Mouse (Mus musculus): Measurements from ENCODE around the gene Npl.
"Not testable (repeated sequence)": the region's sequence is repeated elsewhere in the genome, so short reads cannot be mapped to it uniquely, and the experiment has no call there.

Gene Npl

GRCm38 (mm10) chr1:153489132-153489531, 60.7 kb downstream of the Npl start:
- no peak for DNase-seq (ENCODE audit: low spot score)

GRCm38 (mm10) chr1:153487500-153487879, 62.4 kb downstream of the Npl start, which contains the start of gene Dhx9:
Dhx9 (minus strand) TSS chr1:153487660.
- DNase-seq (ENCODE audit: low spot score) = peak; percentile 93

GRCm38 (mm10) chr1:153486767-153487499, 62.9 kb downstream of the Npl start:
- peak; percentile 57 for DNase-seq (ENCODE audit: low spot score)

GRCm38 (mm10) chr1:153486120-153486519, 63.7 kb downstream of the Npl start:
- DNase-seq (ENCODE audit: low spot score) = not testable (repeated sequence)

- DNase-seq (ENCODE audit: low spot score) = peak; percentile 34
These were observed 64.5 kb downstream of the Npl start for GRCm38 (mm10) chr1:153485201-153485796.

- no peak for DNase-seq (ENCODE audit: low spot score)
These were observed 68.8 kb downstream of the Npl start for GRCm38 (mm10) chr1:153481025-153481412.

GRCm38 (mm10) chr1:153480386-153481024, 69.3 kb downstream of the Npl start:
- peak; percentile 71 for DNase-seq (ENCODE audit: low spot score)

GRCm38 (mm10) chr1:153479296-153479695, 70.5 kb downstream of the Npl start:
- no peak for DNase-seq (ENCODE audit: low spot score)

GRCm38 (mm10) chr1:153461796-153462195, 88.0 kb downstream of the Npl start:
- no peak for DNase-seq (ENCODE audit: low spot score)

GRCm38 (mm10) chr1:153456137-153456536, 93.7 kb downstream of the Npl start:
- no peak for DNase-seq (ENCODE audit: low spot score)

- DNase-seq (ENCODE audit: low spot score) = no peak
These were observed 96.7 kb downstream of the Npl start for GRCm38 (mm10) chr1:153453146-153453642.
